Mouse (Mus musculus): ENCODE results near the gene Vmn1r14. TPM values are rescaled to one million over a fixed set of nuclear protein-coding genes. Genes with fewer than 3 reads are reported as not detected.

Gene Vmn1r14
- total RNA-seq (2023): not detected

DNA sequence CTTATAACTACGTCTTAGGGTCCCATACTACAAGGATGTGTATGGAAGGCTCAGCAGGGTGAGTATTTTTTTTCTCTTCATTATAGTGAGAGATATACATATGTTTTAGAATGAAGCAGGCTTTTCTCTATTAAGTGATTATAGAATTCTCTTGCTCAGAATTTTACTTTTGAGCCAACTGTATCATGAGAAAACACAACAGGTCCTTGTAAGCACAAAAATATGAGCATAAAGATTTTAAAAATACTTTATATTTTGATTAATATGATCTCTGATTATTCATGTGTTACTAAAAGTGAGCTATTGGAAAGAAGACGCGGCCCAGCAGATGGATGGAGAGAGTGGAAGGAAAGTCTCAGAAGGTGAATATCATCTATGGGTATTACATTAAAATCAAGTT, at the start of gene Vmn1r14:
TSS of gene Vmn1r14 (plus strand) at position 301 of the 400 bp plus-strand sequence.

DNA sequence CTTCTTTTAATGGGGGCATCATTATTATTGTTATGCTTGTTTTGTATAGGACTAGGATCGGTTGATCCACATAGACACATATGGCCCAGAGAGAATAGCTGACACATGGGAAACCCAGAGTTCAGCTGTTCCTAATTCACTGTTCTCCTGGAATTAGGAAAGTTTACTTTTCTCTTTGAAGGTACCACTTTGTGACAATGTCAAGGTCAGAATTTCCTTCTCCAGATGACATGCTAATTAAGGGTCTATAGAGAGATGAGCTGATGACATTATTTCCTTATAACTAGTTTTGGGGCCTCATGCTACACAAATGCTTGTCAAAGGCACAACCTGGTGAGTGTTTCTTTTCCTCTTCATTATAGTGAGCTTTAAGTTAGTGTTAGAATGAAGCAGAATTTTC, 28.5 kb upstream of the Vmn1r14 start, which contains the start of gene Vmn1r13:
TSS of gene Vmn1r13 (plus strand) at position 301 of the 400 bp plus-strand sequence.

DNA sequence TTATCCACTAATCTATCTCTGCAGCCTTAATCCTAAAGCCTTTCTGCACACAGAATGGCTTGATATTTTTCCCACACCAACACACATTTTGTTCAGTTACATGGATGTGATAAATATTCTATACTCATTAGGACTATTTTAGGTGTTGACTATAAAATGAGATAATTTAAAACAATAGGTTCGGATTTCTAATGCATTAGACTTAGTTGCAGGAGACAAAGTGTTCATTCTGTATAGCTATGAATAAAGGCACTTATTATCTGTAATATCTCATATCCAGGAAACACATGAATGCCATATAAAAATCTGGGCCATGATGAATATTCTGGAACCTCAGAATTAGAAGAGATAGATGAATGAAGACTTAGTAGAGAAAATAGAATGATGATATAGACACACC, 26.2 kb downstream of the Vmn1r14 start, which contains the start of gene Vmn1r15:
TSS of gene Vmn1r15 (plus strand) at position 301 of the 400 bp plus-strand sequence.

Other genes with a start within 250 kb of the Vmn1r14 start
- not detected for gene Vmn1r6, start 234.4 kb upstream of the Vmn1r14 start, total RNA-seq (2023)
- gene Vmn1r7, start 206.4 kb upstream of the Vmn1r14 start, total RNA-seq (2023): not detected
- gene Vmn1r8, start 199.4 kb upstream of the Vmn1r14 start, total RNA-seq (2023): not detected
- not detected for gene Vmn1r9, start 164.9 kb upstream of the Vmn1r14 start, total RNA-seq (2023)
- gene Vmn1r10, start 122.2 kb upstream of the Vmn1r14 start, total RNA-seq (2023): not detected
- not detected for gene Vmn1r11, start 98.2 kb upstream of the Vmn1r14 start, total RNA-seq (2023)
- gene Vmn1r12, start 74.8 kb upstream of the Vmn1r14 start, total RNA-seq (2023): under 1 TPM in 1 of 2 experiments, not detected in 1; 0.09 TPM
- not detected for gene Vmn1r13, start 28.4 kb upstream of the Vmn1r14 start, total RNA-seq (2023)
- gene Vmn1r15, start 26.3 kb downstream of the Vmn1r14 start, total RNA-seq (2023): not detected
- gene Vmn1r16, start 97.8 kb downstream of the Vmn1r14 start, total RNA-seq (2023): not detected
- gene Vmn1r17, start 132.0 kb downstream of the Vmn1r14 start, total RNA-seq (2023): not detected
- not detected for gene Vmn1r18, start 164.1 kb downstream of the Vmn1r14 start, total RNA-seq (2023)
- not detected for gene Vmn1r19, start 172.1 kb downstream of the Vmn1r14 start, total RNA-seq (2023)
- gene Vmn1r20, start 197.2 kb downstream of the Vmn1r14 start, total RNA-seq (2023): not detected